Mouse (Mus musculus): Measurements from ENCODE around the gene Chil1. TPM values are rescaled to one million over a fixed set of nuclear protein-coding genes. Genes with fewer than 3 reads are reported as not detected.

Gene Chil1
- polyA plus RNA-seq, 3 experiments from 2014 or later, result 0.46 to 0.98 TPM; not detected in 1

DNA sequence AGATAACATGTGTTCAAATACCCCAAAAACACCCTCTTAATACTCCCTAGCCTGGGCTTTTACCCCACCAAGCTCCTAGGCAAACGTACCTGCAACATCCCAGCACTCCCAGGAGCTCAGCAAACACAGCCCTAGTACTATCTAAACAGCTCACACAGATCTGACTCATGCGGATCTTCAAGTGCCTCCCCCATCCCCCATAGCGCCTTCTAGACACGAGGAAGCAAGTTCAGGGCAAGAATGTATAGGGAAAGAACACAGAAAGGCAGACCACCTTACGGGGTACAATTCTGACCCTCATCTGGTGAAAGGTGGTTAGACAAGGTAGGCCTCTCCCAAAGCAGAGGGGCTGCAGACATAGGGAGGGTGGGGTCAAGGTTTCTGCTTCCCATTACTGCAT lies 24.1 kb downstream of the Chil1 start:
- no peak for ATAC-seq

DNA sequence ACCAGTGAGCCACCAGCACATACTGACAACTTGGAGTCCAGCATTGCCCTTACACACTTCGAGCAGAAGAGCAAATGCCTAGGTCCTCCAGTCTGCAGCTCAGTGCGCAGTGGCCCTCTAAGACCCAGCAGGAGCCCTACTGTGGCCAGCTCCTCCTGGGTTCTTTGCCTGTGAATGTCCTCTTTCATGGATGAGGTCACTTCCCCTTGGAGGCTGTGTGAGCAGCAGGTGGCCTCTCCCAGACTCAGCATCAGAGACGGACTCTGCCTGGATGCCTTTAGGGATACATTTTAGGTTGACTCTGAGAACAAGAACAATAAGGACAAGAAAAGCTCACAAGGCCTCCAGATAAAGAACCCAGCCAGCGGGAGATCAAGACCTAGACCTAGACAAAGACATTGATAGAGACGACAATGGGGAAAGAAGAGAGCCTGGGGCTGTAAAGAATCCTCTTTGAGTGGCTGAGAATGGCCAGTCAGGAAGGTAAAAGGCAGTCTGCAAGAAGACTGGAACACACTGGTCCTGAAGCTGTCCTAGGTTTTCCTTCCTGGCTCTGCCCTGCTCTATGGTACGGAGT lies 28.3 kb downstream of the Chil1 start:
- ATAC-seq, result no peak

DNA sequence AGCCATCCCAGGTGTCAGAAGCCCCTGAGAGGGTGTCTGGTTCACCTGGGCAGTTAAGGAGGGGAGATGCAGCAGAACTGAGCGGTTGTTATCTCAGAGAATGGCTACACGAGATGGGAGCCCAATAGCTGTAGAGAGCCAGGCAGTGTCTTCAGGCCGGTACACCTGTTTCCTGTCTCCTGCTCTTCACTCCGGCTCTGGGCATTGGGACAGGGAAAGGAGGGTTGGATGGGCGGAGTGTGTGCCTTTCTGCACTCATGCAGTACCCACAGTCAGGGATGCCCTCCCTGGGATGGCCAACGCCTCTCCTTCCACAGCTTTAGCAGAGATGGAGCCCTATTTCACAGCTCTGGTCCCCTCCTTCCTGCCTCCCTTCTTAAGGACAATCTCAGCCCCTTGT lies 29.1 kb downstream of the Chil1 start:
- no peak for ATAC-seq

DNA sequence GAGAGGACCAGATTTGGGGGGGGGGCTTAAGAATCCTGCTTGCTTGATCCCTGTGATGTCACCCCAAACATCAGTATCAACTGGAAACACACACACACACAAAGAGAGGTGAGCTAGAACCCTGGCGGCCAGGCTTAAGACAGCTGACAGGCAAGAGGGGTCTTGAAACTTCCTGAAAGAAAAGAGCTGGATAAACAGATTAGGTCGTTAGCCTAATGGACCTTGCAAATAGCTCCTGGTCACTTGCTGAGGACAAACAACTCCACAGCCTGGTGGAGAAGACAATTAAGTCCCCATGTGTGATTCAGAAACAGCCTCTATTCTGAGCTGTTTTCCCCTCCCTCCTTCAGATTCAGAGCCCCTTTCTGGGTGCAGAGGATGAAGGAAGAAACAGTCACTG lies 29.7 kb downstream of the Chil1 start:
- no peak for ATAC-seq

DNA sequence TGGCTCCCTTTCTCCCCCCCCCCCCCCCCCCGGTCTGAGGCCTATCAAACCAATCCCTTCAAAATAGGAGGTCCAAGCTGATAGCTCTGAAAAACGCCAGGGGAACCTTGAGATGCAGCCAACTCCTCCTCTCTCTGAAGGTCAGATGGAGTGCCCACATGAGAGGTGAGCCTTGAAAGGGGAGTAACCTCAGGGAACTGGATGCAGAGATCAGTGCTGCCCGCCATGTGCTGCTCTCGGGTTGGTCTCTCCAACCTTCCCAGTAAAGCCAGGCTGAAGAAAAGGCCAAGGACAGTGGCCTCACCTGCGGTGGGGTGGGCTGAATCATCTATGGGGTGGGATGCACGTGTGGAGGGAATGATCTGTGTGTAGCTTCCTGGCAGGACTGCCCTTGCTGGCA lies 30.4 kb downstream of the Chil1 start:
- ATAC-seq, result no peak

DNA sequence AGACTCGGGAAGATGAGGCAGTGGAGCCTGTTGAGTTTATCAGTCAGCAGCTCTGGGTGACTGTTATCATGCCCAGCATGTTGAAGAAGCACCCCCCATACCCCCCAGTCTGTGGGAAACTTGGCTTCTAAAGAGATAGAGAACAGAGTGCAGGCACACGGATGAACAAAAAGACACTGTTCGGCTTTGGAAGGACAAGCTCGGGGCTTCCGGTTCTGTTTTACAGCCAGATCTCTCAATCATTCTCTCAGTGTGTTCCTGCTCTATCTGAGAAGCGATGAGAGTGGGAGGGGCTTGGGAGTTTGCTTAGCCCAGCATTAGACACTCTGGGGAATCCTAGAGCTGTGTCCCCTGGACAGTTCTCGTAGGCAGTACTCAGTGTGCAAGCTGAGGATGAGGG lies 31.4 kb downstream of the Chil1 start:
- ATAC-seq, result no peak

DNA sequence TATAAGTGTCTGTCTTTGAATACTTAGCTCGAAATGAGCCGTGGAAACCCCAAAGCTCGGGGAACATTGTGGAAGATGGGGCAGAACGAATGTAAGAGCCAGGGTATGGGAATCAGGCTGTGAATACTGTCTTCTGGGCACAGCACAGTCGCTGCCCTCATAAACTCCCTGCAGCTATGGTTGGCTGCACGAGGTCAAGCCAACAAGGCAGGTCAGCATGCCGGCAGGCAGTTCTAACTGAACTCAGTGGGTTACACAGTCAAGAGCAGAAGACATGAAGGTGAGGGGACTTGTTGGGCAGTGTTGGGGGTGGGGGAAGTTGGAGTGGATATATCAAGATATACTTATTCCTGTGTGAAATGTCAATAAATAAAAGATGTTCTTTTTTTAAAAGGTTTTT lies 33.1 kb downstream of the Chil1 start:
- no peak for ATAC-seq

DNA sequence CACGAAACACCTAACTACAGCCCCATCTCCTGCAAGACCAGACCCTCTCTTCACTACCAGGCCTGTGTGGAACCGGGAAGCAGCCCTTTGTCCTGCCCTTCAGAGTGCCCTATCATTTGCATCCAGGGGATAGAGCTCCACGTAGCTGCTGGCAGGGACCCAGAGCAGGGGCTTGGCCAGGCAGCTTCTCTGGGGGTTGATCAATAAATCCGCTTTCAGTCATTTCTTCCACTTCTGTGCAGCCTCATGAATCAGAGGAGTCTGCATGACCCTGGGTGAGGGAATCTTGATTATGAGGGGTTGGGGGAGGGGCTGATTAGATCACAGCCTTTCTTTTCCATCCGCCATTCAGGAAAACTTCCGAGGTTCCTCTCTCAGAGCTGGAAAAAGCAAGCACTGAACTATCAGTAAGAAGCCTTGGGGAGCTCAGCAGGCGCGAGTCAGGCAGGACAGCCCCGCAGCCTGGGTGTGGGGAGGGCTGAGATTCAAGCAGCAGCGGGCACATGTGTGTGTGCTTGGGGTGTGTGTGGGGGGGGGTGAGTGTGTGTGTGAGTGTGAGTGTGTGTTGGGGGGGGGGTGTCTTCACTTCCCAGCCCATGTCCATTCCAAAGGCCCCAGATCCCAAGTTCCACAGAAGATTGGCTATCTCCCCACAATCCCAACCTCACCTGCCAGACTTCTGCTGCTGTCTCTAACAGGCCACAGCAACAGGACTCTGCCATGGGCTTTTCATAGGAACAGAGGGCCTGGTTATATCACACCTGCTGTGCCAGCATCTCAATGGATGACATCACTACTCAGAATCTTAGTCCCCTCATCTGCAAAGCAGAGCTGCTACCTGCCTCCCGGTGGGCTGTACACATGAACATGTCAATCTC lies 34.0 kb downstream of the Chil1 start:
- no peak for ATAC-seq

DNA sequence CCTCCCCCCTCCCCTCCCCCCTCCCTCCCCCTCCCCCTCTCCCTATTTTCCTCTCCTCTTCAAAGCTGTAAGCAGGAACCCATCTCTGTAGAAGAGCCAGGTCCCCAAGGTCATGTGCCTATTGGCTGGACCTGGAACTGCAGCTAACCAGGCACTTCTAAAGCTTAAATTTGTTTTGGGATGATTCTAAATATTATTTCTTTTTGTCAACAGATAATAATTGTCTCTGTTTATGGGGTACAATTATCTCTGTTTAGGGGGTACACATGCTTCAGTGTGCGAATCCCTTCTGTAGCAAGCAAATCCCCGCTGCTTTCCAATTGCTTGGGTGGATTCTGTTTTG lies 34.6 kb downstream of the Chil1 start:
- ATAC-seq, result no peak

DNA sequence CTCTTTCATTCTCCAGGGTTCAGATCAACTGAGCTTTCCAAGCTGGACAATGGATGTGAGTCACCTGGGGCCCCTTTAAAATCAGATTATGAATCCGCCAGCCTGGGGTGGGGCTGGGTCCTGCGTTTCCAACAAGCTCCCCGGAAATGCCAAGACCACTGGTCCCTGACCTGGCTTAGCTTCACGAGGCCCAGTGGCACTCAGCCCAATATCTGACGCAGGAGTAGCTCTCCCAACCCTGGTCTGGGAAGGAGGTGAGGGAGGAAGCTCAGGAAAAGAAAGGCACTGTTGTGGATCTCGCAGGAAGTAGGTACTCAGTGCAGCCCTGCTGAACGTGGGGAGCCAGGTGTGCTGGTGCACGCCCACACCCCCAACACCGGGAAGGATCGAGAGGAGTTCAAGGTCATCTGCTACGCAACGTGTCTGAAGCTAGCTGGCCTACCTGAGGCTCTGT lies 35.1 kb downstream of the Chil1 start:
- ATAC-seq, result no peak

DNA sequence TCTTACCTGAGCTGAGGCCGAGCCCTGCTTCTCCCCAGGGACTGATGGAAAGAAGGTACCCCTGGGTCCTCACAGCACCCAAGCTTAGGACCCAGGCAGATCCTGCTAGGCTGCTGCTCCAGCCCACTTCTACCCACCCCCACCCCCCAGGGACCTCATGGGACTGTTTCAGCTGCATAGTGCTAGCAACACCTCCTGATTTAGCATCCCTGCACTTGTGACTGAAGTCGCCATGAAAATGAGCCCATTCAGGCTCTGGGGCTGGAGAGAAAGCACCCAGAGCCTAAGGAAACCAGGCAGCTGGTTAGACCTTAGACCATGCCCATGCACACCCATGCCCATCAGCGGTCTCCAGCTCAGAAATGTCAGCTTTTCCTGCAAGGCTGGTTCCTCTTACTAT lies 36.0 kb downstream of the Chil1 start:
- ATAC-seq, result no peak

DNA sequence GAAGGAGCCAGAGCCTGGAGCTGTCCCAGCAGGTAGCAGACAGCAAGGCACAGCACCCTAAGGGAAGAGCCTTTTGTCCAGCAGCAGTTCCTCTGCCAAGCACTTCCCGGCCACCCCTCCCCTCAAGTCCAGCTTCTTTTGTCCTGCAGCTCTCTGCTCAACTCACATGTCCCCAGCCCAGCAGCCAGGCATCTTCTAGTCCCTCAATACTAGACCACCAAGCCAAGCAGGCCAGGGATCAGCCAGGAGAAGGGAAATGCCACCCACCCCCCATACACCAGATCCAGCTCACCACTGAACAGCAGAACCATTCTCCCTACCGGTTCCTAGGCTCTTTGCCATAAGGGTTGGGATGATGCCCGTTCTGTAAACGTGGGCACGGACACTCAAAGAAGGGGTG lies 37.6 kb downstream of the Chil1 start:
- no peak for ATAC-seq

DNA sequence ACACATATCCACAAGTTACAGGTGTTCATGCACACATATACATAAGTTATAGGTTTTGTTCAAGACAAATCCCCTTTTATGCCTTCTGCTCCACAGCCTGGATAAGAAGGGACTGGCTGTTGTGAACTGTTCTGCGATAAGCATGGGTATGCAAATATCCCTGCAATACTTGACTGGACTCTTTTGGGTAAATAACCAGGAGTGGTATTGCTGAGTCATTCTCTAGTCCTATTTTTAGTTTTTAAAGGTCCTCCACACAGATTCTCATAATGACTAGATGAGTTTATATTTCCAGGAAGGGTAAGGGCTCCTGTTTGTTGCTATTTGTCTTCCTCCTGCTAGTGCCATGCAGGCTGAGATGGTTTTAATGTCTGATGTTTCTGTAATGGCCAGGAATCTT lies 39.2 kb downstream of the Chil1 start:
- no peak for ATAC-seq

DNA sequence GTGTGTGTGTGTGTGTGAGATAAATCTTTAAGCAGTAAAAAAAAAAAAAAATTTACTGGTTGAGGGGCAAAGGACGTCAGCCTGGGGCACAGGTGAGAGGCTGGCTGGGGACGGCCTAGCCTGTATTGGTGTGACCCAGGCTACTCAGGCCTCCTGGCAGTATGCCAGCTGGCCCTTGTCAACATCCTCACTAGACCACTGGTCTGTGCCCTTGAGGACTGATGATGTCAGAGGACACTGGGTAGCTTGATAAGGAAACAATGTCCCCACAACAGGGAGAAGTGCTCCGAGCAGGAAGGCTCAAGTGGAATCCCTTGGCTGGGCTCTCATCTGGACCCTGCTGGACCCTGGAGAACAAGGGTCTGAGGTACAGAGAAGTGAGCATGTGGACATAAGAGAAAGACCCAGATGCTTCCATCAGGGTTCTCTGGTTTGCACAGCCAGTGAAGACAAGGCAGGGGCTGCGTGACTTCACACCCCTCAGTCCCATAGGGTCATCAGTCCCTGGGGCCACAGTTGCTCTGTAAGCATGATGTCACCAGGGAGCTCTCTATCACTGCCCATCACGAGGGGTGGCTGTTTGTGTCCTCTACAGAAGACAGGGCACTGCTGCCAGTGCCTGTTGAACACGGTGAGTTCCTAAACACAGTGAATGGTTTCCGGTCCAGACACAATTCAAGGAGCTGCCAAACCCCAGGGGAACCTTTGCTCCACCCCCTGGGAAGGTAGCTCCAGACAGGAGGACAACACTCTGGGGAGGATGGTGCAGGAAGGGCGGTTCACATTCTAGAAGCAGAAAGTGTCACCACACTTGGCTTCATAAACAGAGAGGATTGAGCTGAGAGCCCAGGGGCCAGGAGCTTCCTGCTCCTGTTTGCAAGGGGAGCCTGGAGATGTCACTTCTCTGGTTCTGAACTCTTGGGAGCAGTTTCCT lies 40.4 kb downstream of the Chil1 start:
- no peak for ATAC-seq

DNA sequence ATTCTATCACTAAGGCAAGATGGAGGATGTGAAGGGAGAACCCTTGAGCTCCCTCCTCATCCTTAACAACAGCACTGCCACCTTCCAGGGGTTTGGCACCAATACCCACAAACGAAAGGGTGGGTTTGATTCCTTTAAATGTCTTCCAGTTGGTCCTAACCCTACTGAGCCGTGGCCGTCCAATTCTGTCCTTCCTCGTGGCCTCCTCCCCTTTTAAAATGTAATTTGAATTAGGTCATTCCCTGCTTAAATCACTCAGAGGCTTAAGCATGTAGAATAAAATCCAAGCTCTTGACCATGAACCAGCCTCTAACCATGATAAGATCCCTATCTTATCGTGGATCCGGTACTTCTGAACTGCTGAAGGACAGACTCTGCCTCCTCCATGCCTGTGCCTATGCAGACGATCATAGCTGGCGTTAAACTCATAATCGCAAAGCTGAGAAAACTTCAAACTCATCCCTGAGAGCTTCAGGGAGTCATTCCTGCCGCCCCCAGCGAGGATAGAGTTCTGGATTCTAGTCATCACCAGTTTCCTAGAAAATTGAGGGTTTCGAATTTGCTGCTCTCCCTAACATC lies 42.8 kb downstream of the Chil1 start:
- no peak for ATAC-seq

DNA sequence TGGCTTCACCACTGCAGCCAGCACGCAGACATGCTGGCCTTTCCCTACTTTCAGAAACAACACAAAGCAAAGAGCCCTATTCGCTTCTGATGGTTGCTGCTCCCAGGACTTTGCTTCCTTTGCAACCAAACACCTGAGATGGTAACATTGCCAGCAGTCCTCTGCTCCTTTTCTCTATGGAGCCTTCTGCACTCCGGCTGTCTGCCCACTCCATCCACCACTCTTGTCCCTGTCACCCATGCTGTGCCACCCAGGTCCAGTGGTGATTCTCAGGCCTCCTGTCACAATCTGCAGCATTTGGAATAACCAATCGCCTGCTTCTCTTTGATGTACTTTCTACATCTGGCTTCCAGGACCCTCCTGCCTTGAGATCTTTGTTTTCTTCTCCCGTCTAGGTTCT lies 43.4 kb downstream of the Chil1 start:
- no peak for ATAC-seq

DNA sequence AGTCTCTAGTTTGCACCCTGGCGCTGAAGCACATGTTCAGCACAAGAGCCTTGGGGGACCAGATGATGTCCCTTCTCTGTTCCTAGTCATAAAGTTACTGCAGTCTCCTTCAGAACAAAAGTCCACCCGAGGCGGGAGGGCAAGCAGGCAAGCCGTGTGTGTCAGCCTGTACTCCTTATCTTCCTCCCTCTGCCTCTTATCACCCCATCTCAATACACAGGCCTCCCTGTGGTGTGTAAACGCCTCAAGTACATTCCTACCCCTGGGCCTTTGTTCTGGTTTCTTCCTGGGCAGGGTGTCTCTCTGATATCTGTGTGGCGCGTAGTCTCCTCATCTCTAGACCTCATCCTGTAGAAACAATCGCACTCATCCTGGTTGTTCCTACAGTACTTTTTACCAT lies 44.8 kb downstream of the Chil1 start:
- no peak for ATAC-seq

DNA sequence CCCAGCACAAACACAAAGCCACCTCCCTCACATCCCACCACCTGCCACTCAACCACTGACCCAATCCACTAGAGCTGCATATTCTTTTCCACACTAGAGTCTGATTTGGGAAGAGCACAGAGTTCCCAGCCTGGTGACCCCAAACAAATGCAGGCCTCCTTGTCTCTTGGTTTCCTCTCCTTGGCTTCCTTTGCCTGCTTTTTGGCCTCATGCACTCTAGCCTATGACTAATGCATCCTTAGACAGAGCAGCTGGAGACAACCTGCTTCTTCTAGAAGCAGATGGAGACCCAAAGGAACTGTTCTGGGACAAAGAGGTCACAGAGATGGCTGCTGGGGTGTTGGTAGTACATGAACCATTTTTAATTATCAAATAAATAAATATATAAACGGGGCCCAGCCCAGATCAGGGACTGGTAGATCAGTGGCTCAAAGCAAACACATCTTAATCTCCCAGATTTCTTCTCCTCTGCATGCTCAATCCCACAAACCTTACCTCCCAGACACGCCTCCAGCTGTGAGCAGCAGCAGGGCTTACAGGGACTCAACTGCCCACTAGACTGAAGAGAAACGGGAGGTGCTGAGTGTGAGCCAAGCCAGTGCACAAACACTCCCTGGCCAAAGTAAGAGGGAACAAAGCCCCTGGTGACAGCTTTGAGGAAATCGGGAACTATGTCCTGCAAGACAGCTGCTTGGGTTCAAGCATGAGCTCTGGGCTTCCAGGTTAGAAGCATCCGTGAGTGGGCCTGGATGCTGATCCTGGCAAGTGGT lies 48.0 kb downstream of the Chil1 start:
- ATAC-seq, result no peak

DNA sequence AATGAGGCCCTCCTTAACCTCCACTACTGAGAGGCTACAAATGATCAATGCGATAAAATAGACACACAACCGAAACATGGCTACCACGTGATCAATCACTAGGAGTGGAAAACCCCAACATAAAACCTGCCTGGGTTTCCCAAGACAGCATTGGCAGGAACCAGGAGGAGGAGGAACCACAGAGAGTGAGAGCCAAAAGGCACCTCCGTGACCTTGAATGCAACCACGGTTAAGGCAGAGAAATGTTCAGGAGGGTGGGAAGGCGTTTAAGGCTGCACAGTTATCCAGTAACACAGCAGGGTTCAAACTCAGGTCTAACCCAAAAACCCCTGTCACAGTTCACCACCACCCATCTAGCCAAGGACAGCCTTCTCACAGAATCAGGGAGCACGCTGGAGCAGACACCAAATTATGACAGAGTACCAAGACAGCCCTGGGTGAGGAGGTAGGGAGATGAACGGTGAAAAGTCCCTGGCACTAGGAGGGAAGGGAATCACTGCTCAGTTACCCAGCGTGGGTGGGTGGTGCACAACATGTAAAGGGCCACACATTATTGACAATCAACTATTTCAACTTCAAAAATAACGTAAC lies 48.8 kb downstream of the Chil1 start:
- ATAC-seq, result no peak

DNA sequence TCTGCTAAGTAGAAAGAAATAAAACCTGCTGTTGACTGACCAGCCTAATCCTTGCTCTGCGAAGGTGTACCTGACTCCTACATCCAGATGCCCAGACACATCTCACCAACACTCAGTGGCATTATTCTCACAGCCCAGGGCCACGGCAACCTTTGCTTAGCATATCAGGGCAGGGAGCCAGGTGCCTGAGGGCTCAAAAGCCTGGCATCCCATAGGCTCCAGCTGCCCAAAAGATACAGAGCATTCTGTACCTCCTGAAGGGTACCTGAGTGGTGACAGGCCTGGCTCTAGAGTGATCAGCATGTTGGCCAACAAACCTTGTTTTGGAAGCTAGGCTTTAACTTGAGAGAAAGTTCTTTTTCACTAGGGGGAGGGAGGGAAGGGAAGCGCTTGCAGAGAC lies 49.3 kb downstream of the Chil1 start:
- no peak for ATAC-seq

DNA sequence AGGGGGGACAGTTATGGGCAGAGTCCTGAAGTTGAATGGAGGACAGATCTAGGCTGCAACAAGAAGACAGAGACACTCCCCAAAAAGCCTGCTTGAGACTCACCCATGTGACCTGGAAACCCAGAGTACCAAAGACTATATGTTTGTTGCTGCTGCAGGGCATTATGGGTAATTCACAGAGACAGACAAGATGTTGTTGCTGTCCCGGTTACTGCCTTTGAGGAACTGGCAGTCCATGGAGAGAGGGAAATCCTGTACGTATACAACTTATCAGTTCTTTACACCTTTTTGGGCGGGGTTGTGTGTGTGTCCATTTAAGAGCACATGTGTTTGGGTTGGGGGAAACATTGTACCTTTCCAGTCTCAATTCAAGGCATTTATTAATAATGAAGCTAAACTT lies 49.7 kb downstream of the Chil1 start:
- ATAC-seq, result no peak

DNA sequence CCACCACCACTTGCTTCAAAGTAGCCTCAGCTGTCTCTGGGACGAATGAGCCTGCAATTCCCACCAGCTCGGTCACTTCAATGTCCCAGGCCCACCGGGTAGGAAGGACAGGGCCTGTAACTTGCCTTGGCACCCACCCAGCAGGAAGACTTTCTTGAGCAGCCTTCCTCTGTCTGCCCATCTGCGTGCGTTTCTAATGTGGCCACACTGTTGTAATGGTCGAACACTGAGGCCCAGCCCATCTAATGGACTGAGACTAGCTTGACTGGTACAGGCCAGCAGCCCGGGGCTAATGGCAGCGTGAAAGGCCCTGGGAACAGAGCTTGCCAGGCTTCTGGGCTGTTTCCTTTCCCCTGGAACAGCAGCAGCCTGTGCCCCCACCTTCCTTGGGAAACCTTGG lies 50.4 kb downstream of the Chil1 start:
- ATAC-seq, result no peak
